Mouse (Mus musculus) liver, adult 2 months (tissue): ENCODE results near the gene Limk2. TPM values are rescaled to one million over a fixed set of nuclear protein-coding genes. Genes with fewer than 3 reads are reported as not detected.

Experiments used
- DNase-seq: peaks from one replicate; pipeline ENCODE4 v3.0.0-alpha.2; 2011; ENCODE audit warnings: low read depth, low spot score; ENCODE audit errors: extremely low read depth
- H3K27ac ChIP-seq: fragments of 200-500 bp; replicated peaks from 2 replicates; pipeline ENCODE4 v1.5.1; 2012; ENCODE audit warnings: low read depth, mild to moderate bottlenecking, control low read depth, inconsistent platforms, low read length; ENCODE audit not compliant: insufficient read depth
- H3K27me3 ChIP-seq: fragments of 200-500 bp; 2 replicates; pipeline ENCODE4 v1.6.1; 2012; ENCODE audit warnings: mild to moderate bottlenecking, moderate library complexity, low read length, inconsistent platforms; ENCODE audit not compliant: control insufficient read depth, insufficient read depth
- H3K36me3 ChIP-seq: fragments of 200-500 bp; 2 replicates; pipeline ENCODE4 v1.6.1; 2012; ENCODE audit warnings: low read length, inconsistent platforms; ENCODE audit not compliant: control insufficient read depth, insufficient read depth
- H3K4me1 ChIP-seq: fragments of 200-500 bp; 2 replicates; pipeline ENCODE4 v1.6.1; 2011; ENCODE audit warnings: low read length; ENCODE audit not compliant: control insufficient read depth, insufficient read depth
- H3K4me3 ChIP-seq: fragments of 200-500 bp; 2 replicates; pipeline ENCODE4 v1.5.1; 2011; ENCODE audit warnings: low read depth, mild to moderate bottlenecking, control low read depth, low read length, moderate library complexity; ENCODE audit not compliant: insufficient read depth
- H3K79me2 ChIP-seq: fragments of 200-500 bp; 2 replicates; pipeline ENCODE4 v1.6.1; 2012; ENCODE audit warnings: inconsistent platforms, mild to moderate bottlenecking, low read length, moderate library complexity; ENCODE audit not compliant: control insufficient read depth, insufficient read depth
- H3K9ac ChIP-seq: fragments of 200-500 bp; 2 replicates; pipeline ENCODE4 v1.6.1; 2012; ENCODE audit warnings: low read depth, mild to moderate bottlenecking, control low read depth, inconsistent platforms, low read length
- CTCF ChIP-seq: fragments of 200-500 bp; IDR thresholded peaks from 2 replicates; pipeline ENCODE4 v1.5.1; 2011; ENCODE audit warnings: low read depth, low read length, control low read depth
- POLR2A ChIP-seq: fragments of 200-500 bp; IDR thresholded peaks from 2 replicates; pipeline ENCODE4 v1.6.1; 2011; ENCODE audit warnings: low read length, control low read depth; ENCODE audit not compliant: insufficient read depth; ENCODE audit errors: extremely low read depth
- WGBS: fragments of 180-500 bp; shearing (Covaris S2); methylation state at CpG from one replicate; pipeline ENCODE4 v1.1.7; 2018; 5-methylcytosine and 5-hydroxymethylcytosine counted together
- polyA plus RNA-seq: library from polyadenylated mRNA; depleted of rRNA; stranded (reverse); fragments of >200 nt; gene quantifications from 2 replicates; pipeline ENCODE4 v1.2.3, GENCODE M21; 2012
- total RNA-seq: library from RNA; depleted of rRNA; stranded (reverse); fragments of >200 nt; gene quantifications from 2 replicates; pipeline ENCODE4 v1.2.3, GENCODE M21; 2014

Gene Limk2
- total and polyA plus RNA-seq, 2 experiments: 7.2 to 9.1 TPM

- TF ChIP-seq POLR2A (no peak), CTCF (no peak)
- Histone ChIP-seq H3K27ac (no peak overlapping the region), H3K4me1 (no peaks in the 10 kb centered on the region), H3K27me3 (no peaks in the 10 kb centered on the region), H3K36me3 (peaks cover 2% of the 10 kb centered on the region; the same call in 1 of the 2 replicates), H3K9ac (no peak overlapping the region), H3K79me2 (no peaks in the 10 kb centered on the region), H3K4me3 (no peak overlapping the region)
- DNase-seq: no peak
These were observed 61.2 kb downstream of the Limk2 start for GRCm38 (mm10) chr11:3347835-3348195.

GRCm38 (mm10) chr11:3347091-3347834 is 61.7 kb downstream of the Limk2 start:
- peak; percentile 60 for DNase-seq
- Histone ChIP-seq H3K36me3 (peaks cover 2% of the 10 kb centered on the region; the same call in 1 of the 2 replicates), H3K4me3 (no peak overlapping the region), H3K9ac (no peak overlapping the region), H3K4me1 (no peaks in the 10 kb centered on the region), H3K79me2 (no peaks in the 10 kb centered on the region), H3K27me3 (no peaks in the 10 kb centered on the region), H3K27ac (no peak overlapping the region)
- WGBS: 71% methylated on average over 12 of the region's 12 CpGs
- TF ChIP-seq POLR2A: no peak
- TF ChIP-seq CTCF: peak; percentile 82

GRCm38 (mm10) chr11:3346351-3346750 is 62.6 kb downstream of the Limk2 start:
- no peaks in the 10 kb centered on the region for H3K4me1 ChIP-seq
- no peak for TF ChIP-seq POLR2A
- TF ChIP-seq CTCF: no peak
- no peak overlapping the region for H3K27ac ChIP-seq
- 89% methylated on average over 7 of the region's 7 CpGs for WGBS
- DNase-seq: no peak
- no peaks in the 10 kb centered on the region for H3K36me3 ChIP-seq
- no peaks in the 10 kb centered on the region for H3K27me3 ChIP-seq
- no peak overlapping the region for H3K4me3 ChIP-seq
- H3K79me2 ChIP-seq: no peaks in the 10 kb centered on the region
- H3K9ac ChIP-seq: no peak overlapping the region

GRCm38 (mm10) chr11:3344916-3345315 is 64.1 kb downstream of the Limk2 start:
- WGBS: 92% methylated on average over 3 of the region's 3 CpGs
- Histone ChIP-seq H3K79me2 (no peaks in the 10 kb centered on the region), H3K4me1 (no peaks in the 10 kb centered on the region), H3K36me3 (no peaks in the 10 kb centered on the region), H3K4me3 (no peak overlapping the region), H3K27me3 (no peaks in the 10 kb centered on the region), H3K9ac (no peak overlapping the region), H3K27ac (no peak overlapping the region)
- no peak for TF ChIP-seq CTCF
- TF ChIP-seq POLR2A: no peak
- no peak for DNase-seq

- 88% methylated on average over 5 of the region's 5 CpGs for WGBS
- DNase-seq: no peak
These were observed 67.5 kb downstream of the Limk2 start for GRCm38 (mm10) chr11:3341476-3341875.

DNA sequence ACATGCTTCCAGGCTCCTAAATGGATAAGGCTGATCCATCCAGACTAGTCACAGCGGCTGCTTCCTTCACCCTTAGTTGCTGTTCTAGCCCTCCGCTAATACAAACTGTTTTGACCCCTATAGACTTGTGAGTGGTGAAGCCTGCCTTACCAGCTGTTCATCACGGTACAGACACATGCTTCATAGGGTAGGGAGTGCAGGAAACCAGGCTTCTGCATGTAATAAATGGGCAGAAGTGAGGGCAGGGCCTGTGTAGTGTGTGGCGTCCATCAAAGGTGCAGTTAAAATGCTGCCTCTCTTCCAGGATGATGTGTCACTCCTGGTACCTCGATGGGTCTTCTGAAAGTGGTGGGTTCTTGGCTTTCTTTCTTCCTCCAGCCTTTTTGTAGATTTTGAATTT is 71.0 kb downstream of the Limk2 start:
- H3K36me3 ChIP-seq: no peaks in the 10 kb centered on the region
- no peak overlapping the region for H3K4me3 ChIP-seq
- H3K27ac ChIP-seq: no peak overlapping the region
- no peak for DNase-seq
- no peaks in the 10 kb centered on the region for H3K79me2 ChIP-seq
- TF ChIP-seq CTCF (no peak), POLR2A (no peak)
- WGBS: 76% methylated on average over 5 of the region's 5 CpGs
- H3K27me3 ChIP-seq: no peaks in the 10 kb centered on the region
- H3K4me1 ChIP-seq: no peaks in the 10 kb centered on the region
- H3K9ac ChIP-seq: no peak overlapping the region

More at GRCm38 (mm10) chr11:3341476-3341875, 67.5 kb downstream of the Limk2 start:
- no peak for TF ChIP-seq CTCF
- H3K4me1 ChIP-seq: no peaks in the 10 kb centered on the region
- H3K79me2 ChIP-seq: no peaks in the 10 kb centered on the region
- no peaks in the 10 kb centered on the region for H3K27me3 ChIP-seq
- no peak overlapping the region for H3K9ac ChIP-seq
- H3K36me3 ChIP-seq: no peaks in the 10 kb centered on the region
- no peak overlapping the region for H3K27ac ChIP-seq
- no peak overlapping the region for H3K4me3 ChIP-seq
